Mouse (Mus musculus) gastrocnemius, postnatal 10 days (tissue): Measurements from ENCODE around the gene March6. TPM values are rescaled to one million over a fixed set of nuclear protein-coding genes. Genes with fewer than 3 reads are reported as not detected.

Source experiments
- DNase-seq: peaks from one replicate; pipeline ENCODE4 v3.0.0; 2021; ENCODE audit warnings: mixed read lengths
- total RNA-seq, 2 experiments: library from RNA; stranded (reverse); gene quantifications; 2 replicates each; pipeline ENCODE4 v1.2.3; 2021

Gene March6
- total RNA-seq, 2 experiments from 2014 or later, result 69.4 to 75.0 TPM

- no peak for DNase-seq
Measured at GRCm38 (mm10) chr15:31511406-31511771, 19.5 kb downstream of the March6 start.

- no peak for DNase-seq
Measured at GRCm38 (mm10) chr15:31510477-31511405, 20.1 kb downstream of the March6 start.

- DNase-seq, result no peak
Measured at GRCm38 (mm10) chr15:31505082-31505481, 25.8 kb downstream of the March6 start.

- no peak for DNase-seq
Measured at GRCm38 (mm10) chr15:31503447-31503846, 27.4 kb downstream of the March6 start.

- no peak for DNase-seq
Measured at GRCm38 (mm10) chr15:31502996-31503395, 27.9 kb downstream of the March6 start.

- no peak for DNase-seq
Measured at GRCm38 (mm10) chr15:31502313-31502712, 28.5 kb downstream of the March6 start.

GRCm38 (mm10) chr15:31494803-31495202, 36.0 kb downstream of the March6 start:
- no peak for DNase-seq

GRCm38 (mm10) chr15:31494310-31494709, 36.5 kb downstream of the March6 start:
- no peak for DNase-seq

- DNase-seq, result no peak
Measured at GRCm38 (mm10) chr15:31487407-31487806, 43.4 kb downstream of the March6 start.

GRCm38 (mm10) chr15:31476678-31477077, 54.2 kb downstream of the March6 start:
- DNase-seq, result no peak

GRCm38 (mm10) chr15:31472645-31473574, 57.9 kb downstream of the March6 start:
- no peak for DNase-seq

GRCm38 (mm10) chr15:31471529-31471928, 59.3 kb downstream of the March6 start:
- no peak for DNase-seq

GRCm38 (mm10) chr15:31469497-31469896, 61.4 kb downstream of the March6 start:
- no peak for DNase-seq

- no peak for DNase-seq
Measured at GRCm38 (mm10) chr15:31468806-31469205, 62.0 kb downstream of the March6 start.

GRCm38 (mm10) chr15:31466749-31467148, 64.1 kb downstream of the March6 start:
- DNase-seq, result no peak

GRCm38 (mm10) chr15:31466295-31466694, 64.6 kb downstream of the March6 start:
- no peak for DNase-seq

- DNase-seq, result no peak
Measured at GRCm38 (mm10) chr15:31465806-31466205, 65.0 kb downstream of the March6 start.

- DNase-seq, result no peak
Measured at GRCm38 (mm10) chr15:31460571-31460970, 70.3 kb downstream of the March6 start.

GRCm38 (mm10) chr15:31458081-31458480, 72.8 kb downstream of the March6 start:
- no peak for DNase-seq

- DNase-seq, result no peak
Measured at GRCm38 (mm10) chr15:31456381-31456780, 74.5 kb downstream of the March6 start.

GRCm38 (mm10) chr15:31454861-31455295, 76.0 kb downstream of the March6 start:
- DNase-seq, result no peak

- DNase-seq, result no peak
Measured at GRCm38 (mm10) chr15:31454096-31454860, 76.6 kb downstream of the March6 start.
